Mouse (Mus musculus) thymus, adult 2 months (tissue): ENCODE results near the gene Uxs1. TPM values are rescaled to one million over a fixed set of nuclear protein-coding genes. Genes with fewer than 3 reads are reported as not detected.

Experiments
- DNase-seq: peaks from one replicate; pipeline ENCODE4 v3.0.0; 2021
- H3K27ac ChIP-seq: fragments of 200-500 bp; 2 replicates; pipeline ENCODE4 v1.5.1; 2012; ENCODE audit warnings: low read length, control low read depth; ENCODE audit not compliant: control insufficient read depth, insufficient read depth
- H3K27me3 ChIP-seq: fragments of 200-500 bp; 2 replicates; pipeline ENCODE4 v1.6.1; 2012; ENCODE audit warnings: mild to moderate bottlenecking, low read length, moderate library complexity, mixed read lengths; ENCODE audit not compliant: control insufficient read depth, insufficient read depth
- H3K36me3 ChIP-seq: fragments of 200-500 bp; 2 replicates; pipeline ENCODE4 v1.6.1; 2012; ENCODE audit warnings: mild to moderate bottlenecking, low read length, moderate library complexity; ENCODE audit not compliant: control insufficient read depth, insufficient read depth
- H3K4me1 ChIP-seq: fragments of 200-500 bp; replicated peaks from 2 replicates; pipeline ENCODE4 v1.6.1; 2012; ENCODE audit warnings: low read length; ENCODE audit not compliant: control insufficient read depth, insufficient read depth
- H3K4me3 ChIP-seq: fragments of 200-500 bp; 2 replicates; pipeline ENCODE4 v1.5.1; 2012; ENCODE audit warnings: mild to moderate bottlenecking, low read length, control low read depth, moderate library complexity; ENCODE audit not compliant: control insufficient read depth, insufficient read depth
- CTCF ChIP-seq: fragments of 200-500 bp; IDR thresholded peaks from 2 replicates; pipeline ENCODE4 v1.5.1; 2012; ENCODE audit warnings: mild to moderate bottlenecking, control low read depth, low read length, moderate library complexity, borderline replicate concordance; ENCODE audit not compliant: control insufficient read depth, poor library complexity, insufficient read depth; ENCODE audit errors: extremely low read depth
- POLR2A ChIP-seq: fragments of 200-500 bp; IDR thresholded peaks from 2 replicates; pipeline ENCODE4 v1.6.1; 2012; ENCODE audit warnings: mild to moderate bottlenecking, low read length, control low read depth, moderate library complexity; ENCODE audit not compliant: control insufficient read depth, poor library complexity, insufficient read depth; ENCODE audit errors: extremely low read depth
- WGBS: fragments of 180-500 bp; shearing (Covaris S2); methylation state at CpG from one replicate; pipeline ENCODE4 v1.1.7; 2018; 5-methylcytosine and 5-hydroxymethylcytosine counted together
- polyA plus RNA-seq: library from polyadenylated mRNA; depleted of rRNA; stranded (reverse); fragments of >200 nt; gene quantifications from 2 replicates; pipeline ENCODE4 v1.2.3, GENCODE M21; 2012; rRNA removed

The Uxs1 gene
- polyA plus RNA-seq = 9.0 and 11.0 TPM in 2 replicates

GRCm38 (mm10) chr1:43827763-43828194, at the start of gene Uxs1:
Uxs1 (minus strand) TSS chr1:43827800.
- H3K4me3 ChIP-seq = peak within 1 kb of the TSS; percentile 75
- TF ChIP-seq POLR2A = peak; percentile 86
- 0 out of 2 replicates have a peak, but pooled peaks have one; percentile 45 for TF ChIP-seq CTCF
- WGBS = under 1% methylated on average over 40 of the region's 41 CpGs
- H3K27ac ChIP-seq = peak within 1 kb of the TSS; percentile 42; the same call in 1 of the 2 replicates
- H3K4me1 ChIP-seq = no peaks in the 10 kb centered on the region
- peak; percentile 98 for DNase-seq
- H3K36me3 ChIP-seq = no peaks in the 10 kb centered on the region
- no peaks in the 10 kb centered on the region for H3K27me3 ChIP-seq

- DNase-seq = no peak
- H3K27ac ChIP-seq = no peak overlapping the region
- no peaks in the 10 kb centered on the region for H3K36me3 ChIP-seq
- TF ChIP-seq CTCF (no peak), POLR2A (no peak)
- 94% methylated on average over 6 of the region's 6 CpGs for WGBS
- H3K4me1 ChIP-seq = peaks cover 5% of the 10 kb centered on the region
- no peaks in the 10 kb centered on the region for H3K27me3 ChIP-seq
- H3K4me3 ChIP-seq = no peak overlapping the region
Observed at GRCm38 (mm10) chr1:43877233-43877632, 49.6 kb upstream of the Uxs1 start.

GRCm38 (mm10) chr1:43871116-43871515, 43.5 kb upstream of the Uxs1 start:
- no peaks in the 10 kb centered on the region for H3K27me3 ChIP-seq
- no peak overlapping the region for H3K27ac ChIP-seq
- H3K4me1 ChIP-seq = no peaks in the 10 kb centered on the region
- no peaks in the 10 kb centered on the region for H3K36me3 ChIP-seq
- no peak overlapping the region for H3K4me3 ChIP-seq
- TF ChIP-seq CTCF (no peak), POLR2A (no peak)
- DNase-seq = no peak

GRCm38 (mm10) chr1:43868510-43868909, 40.9 kb upstream of the Uxs1 start:
- Histone ChIP-seq H3K4me1 (no peaks in the 10 kb centered on the region), H3K27ac (no peak overlapping the region), H3K36me3 (no peaks in the 10 kb centered on the region), H3K27me3 (no peaks in the 10 kb centered on the region), H3K4me3 (no peak overlapping the region)
- 84% methylated on average over 1 of the region's 1 CpGs for WGBS
- no peak for TF ChIP-seq CTCF
- TF ChIP-seq POLR2A = no peak
- DNase-seq = no peak

- H3K36me3 ChIP-seq = no peaks in the 10 kb centered on the region
- no peaks in the 10 kb centered on the region for H3K27me3 ChIP-seq
- no peak overlapping the region for H3K27ac ChIP-seq
- no peak for DNase-seq
- no peaks in the 10 kb centered on the region for H3K4me1 ChIP-seq
- H3K4me3 ChIP-seq = no peak overlapping the region
- no peak for TF ChIP-seq POLR2A
- TF ChIP-seq CTCF = no peak
Observed at GRCm38 (mm10) chr1:43864758-43865157, 37.2 kb upstream of the Uxs1 start.

- DNase-seq = no peak
- 95% methylated on average over 4 of the region's 4 CpGs for WGBS
- Histone ChIP-seq H3K27ac (no peak overlapping the region), H3K4me3 (no peak overlapping the region), H3K4me1 (no peaks in the 10 kb centered on the region), H3K36me3 (no peaks in the 10 kb centered on the region), H3K27me3 (no peaks in the 10 kb centered on the region)
- TF ChIP-seq CTCF (no peak), POLR2A (no peak)
Observed at GRCm38 (mm10) chr1:43862614-43863013, 35.0 kb upstream of the Uxs1 start.

- no peak for DNase-seq
- 86% methylated on average over 5 of the region's 5 CpGs for WGBS
- Histone ChIP-seq H3K36me3 (no peaks in the 10 kb centered on the region), H3K27ac (no peak overlapping the region), H3K4me1 (no peaks in the 10 kb centered on the region), H3K27me3 (no peaks in the 10 kb centered on the region), H3K4me3 (no peak overlapping the region)
- TF ChIP-seq POLR2A (no peak), CTCF (no peak)
Observed at GRCm38 (mm10) chr1:43858988-43859387, 31.4 kb upstream of the Uxs1 start.
